Mouse (Mus musculus): ENCODE results near the gene Plekha6.

- TF ChIP-seq CTCF (IDR thresholded peaks at IDR 0.05; ENCODE audit: control insufficient read depth, insufficient read depth, low read length) (peak; percentile 71), POLR2A (IDR thresholded peaks at IDR 0.05; ENCODE audit: borderline replicate concordance, control insufficient read depth, low read depth, low read length) (no peak)
Measured at GRCm38 (mm10) chr1:133306842-133307241, 142.8 kb downstream of the Plekha6 start.
